Mouse (Mus musculus) hematopoietic stem cell, adult 5-6 weeks (primary cell): Measurements from ENCODE around the gene 1700019D03Rik. TPM values are rescaled to one million over a fixed set of nuclear protein-coding genes. Genes with fewer than 3 reads are reported as not detected.

ENCODE experiments used
- total RNA-seq: library from RNA; stranded (forward); fragments of 172-1452, 232-1000 nt; gene quantifications from 2 replicates; pipeline ENCODE4 v1.2.3, GENCODE M21; 2017

1700019D03Rik gene
- total RNA-seq, 1 experiment from 2014 or later = not detected

Other genes starting within 250 kb of the 1700019D03Rik start
- 26.5 and 31.8 TPM in 2 replicates for gene Inpp1, start 202.5 kb downstream of the 1700019D03Rik start, total RNA-seq
- 69.9 and 187 TPM in 2 replicates for gene Hibch, start 175.2 kb downstream of the 1700019D03Rik start, total RNA-seq
- not detected in 2 replicates for gene Mstn, start 41.5 kb upstream of the 1700019D03Rik start, total RNA-seq
- gene 1700019A02Rik, start 167.5 kb upstream of the 1700019D03Rik start, total RNA-seq = not detected in 2 replicates